Mouse (Mus musculus) liver, embryonic 16.5 days (tissue): ENCODE results near the gene Sugct. TPM values are rescaled to one million over a fixed set of nuclear protein-coding genes. Genes with fewer than 3 reads are reported as not detected.
A peak's percentile ranks its signal among the peaks of the same experiment; 100 is the strongest.

Experiments used
- ATAC-seq: fragments of 200-750 bp; cut with Nextera tagmentation; 2 replicates; pipeline ENCODE4 v1.8.0; 2017; ENCODE audit warnings: low read depth, mild to moderate bottlenecking, moderate number of reproducible peaks, moderate library complexity
- H3K27ac ChIP-seq: fragments of 300-500 bp; sonication (generic); 2 replicates; pipeline ENCODE4 v1.5.1; 2014; ENCODE audit warnings: mild to moderate bottlenecking, low read length
- H3K27me3 ChIP-seq: fragments of 300-500 bp; sonication (generic); 2 replicates; pipeline ENCODE4 v1.6.1; 2014; ENCODE audit warnings: low read depth, low read length, mixed read lengths; ENCODE audit not compliant: control insufficient read depth, insufficient read depth
- H3K36me3 ChIP-seq: fragments of 300-500 bp; sonication (generic); 2 replicates; pipeline ENCODE4 v1.6.1; 2014; ENCODE audit warnings: mild to moderate bottlenecking; ENCODE audit not compliant: control insufficient read depth, insufficient read depth
- H3K4me1 ChIP-seq: fragments of 300-500 bp; sonication (generic); 2 replicates; pipeline ENCODE4 v1.6.1; 2014; ENCODE audit warnings: low read depth, low read length, mixed read lengths; ENCODE audit not compliant: control insufficient read depth
- H3K4me2 ChIP-seq: fragments of 300-500 bp; sonication (generic); 2 replicates; pipeline ENCODE4 v1.6.1; 2014; ENCODE audit warnings: low read depth, low read length, mixed read lengths
- H3K4me3 ChIP-seq: fragments of 300-500 bp; sonication (generic); 2 replicates; pipeline ENCODE4 v1.5.1; 2014; ENCODE audit warnings: low read depth, mild to moderate bottlenecking, low read length
- H3K9ac ChIP-seq: fragments of 300-500 bp; sonication (generic); 2 replicates; pipeline ENCODE4 v1.6.1; 2014; ENCODE audit warnings: low read depth, low read length
- H3K9me3 ChIP-seq: fragments of 300-500 bp; sonication (generic); replicated peaks from 2 replicates; pipeline ENCODE4 v1.6.1; 2016; ENCODE audit warnings: low read length; ENCODE audit not compliant: control insufficient read depth
- WGBS: fragments of 180-500 bp; shearing (Covaris S2); extraction: QIAGEN DNeasy Blood & Tissue Kit; methylation state at CpG from one replicate; pipeline ENCODE4 v1.1.7; 2014; ENCODE audit not compliant: insufficient replicate concordance; 5-methylcytosine and 5-hydroxymethylcytosine counted together
- polyA plus RNA-seq: library from polyadenylated mRNA; unstranded; fragments of >200 nt; fragmentation: Nextera tagmentation; extraction: Ambion mirVana; gene quantifications from 2 replicates; pipeline ENCODE4 v1.2.1, GENCODE M21; 2015

The Sugct gene
- polyA plus RNA-seq, 1 experiment from 2014 or later: 5.6 TPM

DNA sequence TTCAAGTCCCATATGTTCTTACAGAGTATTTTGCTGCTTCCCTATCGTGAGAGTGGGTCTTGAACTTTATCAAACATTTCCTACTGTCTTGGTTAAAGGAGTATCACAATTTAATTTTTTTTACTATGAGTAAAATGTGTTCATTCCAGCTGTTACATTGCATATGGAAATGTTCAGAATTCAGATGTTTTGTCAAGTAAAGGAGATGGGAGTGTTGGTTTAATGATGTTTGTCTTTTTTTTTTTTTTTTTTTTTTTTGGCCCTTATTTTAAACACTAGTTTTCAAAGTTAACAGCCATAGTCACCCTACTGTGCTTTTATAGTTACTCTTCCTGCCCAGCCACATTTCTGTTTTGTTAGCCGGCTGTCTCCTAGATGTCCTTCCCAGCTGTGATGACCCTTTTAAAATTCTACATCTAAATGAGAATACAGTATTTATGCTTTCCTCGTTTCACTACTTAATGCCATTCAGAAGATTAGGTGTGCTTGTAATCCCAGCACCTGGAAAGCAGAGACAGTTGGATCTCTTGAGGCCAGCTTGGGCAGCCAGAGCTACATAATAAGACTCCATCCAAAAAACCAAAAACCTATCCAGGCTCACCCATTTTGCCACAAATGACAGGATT, 4.8 kb upstream of the Sugct start:
- ATAC-seq: no peak
- no peak overlapping the region for H3K27ac ChIP-seq
- 76% methylated on average over 3 of the region's 3 CpGs for WGBS

DNA sequence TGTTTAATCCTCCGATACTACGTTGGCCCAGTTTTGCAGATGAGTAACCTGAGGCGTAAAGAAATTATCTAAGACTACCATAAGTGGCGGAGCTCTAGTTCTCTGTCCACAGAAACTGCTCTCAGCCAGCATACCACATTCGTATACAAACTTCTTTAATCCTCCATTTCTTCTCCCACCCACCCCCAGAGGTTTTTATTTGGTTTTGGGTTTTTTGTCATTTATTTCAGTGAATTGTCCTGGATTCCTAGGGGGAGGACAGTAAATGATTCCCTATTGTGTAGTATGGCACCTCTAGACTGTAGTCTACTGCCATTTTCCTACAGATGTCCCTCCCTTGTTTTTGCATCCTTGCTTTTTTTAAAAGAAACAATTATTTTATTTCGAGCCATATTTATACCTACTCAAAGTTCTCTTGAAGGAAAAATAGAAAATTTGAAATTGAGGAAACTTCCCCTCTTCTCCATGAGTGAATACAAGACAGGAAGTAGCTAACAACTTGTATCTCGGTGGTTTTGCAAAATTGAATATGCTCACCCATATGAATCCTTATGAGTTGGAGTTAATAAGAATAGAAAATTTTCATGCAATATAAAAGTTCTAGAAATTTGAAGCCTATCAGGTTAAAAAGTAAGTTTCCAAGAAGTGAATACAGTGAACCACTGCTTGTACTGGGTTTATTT, 686 bp upstream of the Sugct start:
- Histone ChIP-seq H3K9ac (peak overlapping the region; percentile 93), H3K27me3 (no peaks in the 10 kb centered on the region), H3K4me3 (peak overlapping the region; percentile 88), H3K4me2 (peak overlapping the region; percentile 78), H3K4me1 (peaks cover 6% of the 10 kb centered on the region), H3K9me3 (no peaks in the 10 kb centered on the region), H3K36me3 (no peaks in the 10 kb centered on the region), H3K27ac (peak overlapping the region; percentile 95)
- ATAC-seq: no peak
- 1% methylated on average over 7 of the region's 7 CpGs for WGBS

More for the DNA sequence above, 4.8 kb upstream of the Sugct start:
- no peaks in the 10 kb centered on the region for H3K27me3 ChIP-seq
- no peak overlapping the region for H3K4me2 ChIP-seq
- H3K36me3 ChIP-seq: no peaks in the 10 kb centered on the region; the same call in 1 of the 2 replicates
- no peak overlapping the region for H3K9ac ChIP-seq
- H3K4me3 ChIP-seq: no peak overlapping the region
- peaks cover 3% of the 10 kb centered on the region for H3K4me1 ChIP-seq
- no peaks in the 10 kb centered on the region for H3K9me3 ChIP-seq

DNA sequence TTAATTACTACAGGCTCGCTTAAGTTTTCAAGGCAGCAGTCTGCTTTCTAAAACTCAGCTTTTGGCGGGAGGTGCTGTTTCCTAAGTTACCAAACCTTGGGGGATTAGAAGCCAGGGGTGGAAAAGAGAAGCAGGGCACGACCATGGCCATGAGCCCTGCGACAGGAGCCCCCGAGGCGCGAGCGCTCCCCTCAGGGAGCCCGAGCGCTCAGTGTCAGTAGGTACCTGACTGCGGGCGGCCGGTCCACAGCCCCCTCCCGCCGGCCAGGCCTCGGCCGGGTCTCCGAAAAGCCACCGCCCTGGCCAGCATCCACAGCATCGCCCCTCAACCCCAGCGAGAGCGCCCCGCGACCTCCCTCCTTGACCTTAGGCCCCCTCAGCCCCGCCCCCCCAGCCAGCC, 939 bp downstream of the Sugct start:
- ATAC-seq: peak; percentile 31
- no peaks in the 10 kb centered on the region for H3K27me3 ChIP-seq
- H3K36me3 ChIP-seq: no peaks in the 10 kb centered on the region
- peak overlapping the region; percentile 88 for H3K4me2 ChIP-seq
- peak overlapping the region; percentile 77 for H3K27ac ChIP-seq
- WGBS: under 1% methylated on average over 23 of the region's 25 CpGs
- H3K9ac ChIP-seq: peak overlapping the region; percentile 84
- peaks cover 6% of the 10 kb centered on the region for H3K4me1 ChIP-seq
- no peaks in the 10 kb centered on the region for H3K9me3 ChIP-seq
- H3K4me3 ChIP-seq: peak overlapping the region; percentile 88

DNA sequence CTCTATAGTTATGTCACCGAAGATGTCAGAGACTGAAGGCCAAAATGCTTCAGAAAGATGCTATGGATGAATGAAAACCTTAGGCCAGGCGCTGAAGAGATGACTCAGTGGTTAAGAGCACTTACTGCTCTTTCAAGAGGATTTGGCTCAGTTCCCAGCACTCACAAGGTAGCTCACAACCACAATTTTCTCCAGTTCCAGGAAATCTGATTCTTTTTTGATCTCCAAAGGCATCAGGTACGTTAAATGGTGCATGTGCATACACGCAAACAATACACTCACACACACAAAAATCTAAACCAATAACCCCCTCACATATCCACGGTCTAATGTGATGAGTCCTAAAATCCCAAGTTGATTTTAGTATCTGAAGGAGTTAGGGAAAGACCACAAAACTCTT, 1.5 kb downstream of the Sugct start:
- Histone ChIP-seq H3K9ac (no peak overlapping the region), H3K4me3 (peak overlapping the region; percentile 88), H3K4me2 (peak overlapping the region; percentile 88), H3K27me3 (no peaks in the 10 kb centered on the region), H3K9me3 (no peaks in the 10 kb centered on the region), H3K4me1 (peaks cover 6% of the 10 kb centered on the region), H3K27ac (no peak overlapping the region), H3K36me3 (no peaks in the 10 kb centered on the region)
- WGBS: 55% methylated on average over 5 of the region's 5 CpGs
- no peak for ATAC-seq

DNA sequence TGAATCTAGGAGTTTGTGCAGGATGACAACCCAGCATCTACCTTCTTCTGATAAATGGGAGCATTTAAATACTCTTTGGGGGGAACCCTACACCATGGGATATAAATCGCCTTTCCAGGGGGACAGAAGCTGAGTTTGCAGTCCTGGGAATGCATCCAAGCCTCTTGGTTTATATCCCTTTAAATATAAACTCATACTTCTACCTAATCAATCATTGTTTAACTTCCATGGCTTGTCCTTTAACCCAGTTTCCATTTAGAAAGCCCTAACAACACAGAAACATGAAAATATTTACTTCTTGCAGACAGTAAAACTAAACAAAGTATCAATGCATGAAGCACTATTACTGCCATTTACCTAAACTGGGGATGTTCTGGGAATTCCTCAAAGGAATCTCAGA, 3.9 kb downstream of the Sugct start:
- peaks cover 3% of the 10 kb centered on the region for H3K4me1 ChIP-seq
- no peak overlapping the region for H3K27ac ChIP-seq
- H3K9me3 ChIP-seq: no peaks in the 10 kb centered on the region
- H3K27me3 ChIP-seq: no peaks in the 10 kb centered on the region
- no peak overlapping the region for H3K4me2 ChIP-seq
- no peaks in the 10 kb centered on the region for H3K36me3 ChIP-seq
- 69% methylated on average over 1 of the region's 1 CpGs for WGBS
- H3K9ac ChIP-seq: no peak overlapping the region
- ATAC-seq: no peak
- H3K4me3 ChIP-seq: no peak overlapping the region

DNA sequence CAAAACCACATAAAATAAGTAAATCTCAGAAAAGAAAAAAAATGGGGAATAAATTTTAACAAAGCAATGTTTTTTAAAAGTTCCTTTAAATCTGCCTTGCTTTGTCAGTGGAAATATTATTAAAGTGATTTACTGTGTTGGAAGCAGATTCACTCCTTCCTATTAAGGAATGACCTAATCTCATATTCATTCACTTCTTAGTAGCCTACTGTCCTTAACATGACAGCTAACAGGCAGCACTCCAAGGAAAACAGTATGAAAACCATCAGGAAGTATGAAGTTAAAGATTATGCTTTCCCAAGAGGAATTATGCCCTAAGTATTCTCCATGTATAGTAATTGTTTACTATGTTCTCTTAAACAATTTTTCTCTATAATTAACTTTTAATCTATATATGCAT, 4.7 kb downstream of the Sugct start:
- Histone ChIP-seq H3K4me1 (peaks cover 3% of the 10 kb centered on the region), H3K27me3 (no peaks in the 10 kb centered on the region), H3K9ac (no peak overlapping the region), H3K9me3 (no peaks in the 10 kb centered on the region), H3K36me3 (no peaks in the 10 kb centered on the region), H3K4me3 (no peak overlapping the region), H3K4me2 (no peak overlapping the region), H3K27ac (no peak overlapping the region)
- ATAC-seq: no peak

DNA sequence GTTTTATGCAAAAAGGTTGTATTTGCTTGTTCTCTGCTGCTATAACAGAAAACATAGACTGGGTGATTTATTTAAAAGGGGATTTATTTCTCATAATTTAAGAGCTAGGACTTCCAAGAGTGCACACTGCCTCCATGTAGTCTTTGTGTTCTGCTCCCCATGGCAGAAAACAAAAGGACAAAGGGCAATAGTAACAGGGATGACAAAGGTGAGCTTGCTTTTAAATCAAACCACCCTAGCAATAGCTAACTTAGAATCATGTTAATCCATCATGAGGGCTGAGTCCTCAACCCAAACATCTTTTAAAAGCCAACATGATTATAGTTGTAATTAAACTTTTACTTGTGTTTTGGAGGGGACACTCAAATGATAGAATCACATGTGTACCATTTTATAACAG, 5.9 kb downstream of the Sugct start:
- Histone ChIP-seq H3K27me3 (no peaks in the 10 kb centered on the region), H3K4me1 (peaks cover 3% of the 10 kb centered on the region), H3K9ac (no peak overlapping the region), H3K4me3 (no peak overlapping the region), H3K27ac (no peak overlapping the region), H3K36me3 (no peaks in the 10 kb centered on the region), H3K9me3 (no peaks in the 10 kb centered on the region), H3K4me2 (no peak overlapping the region)
- no peak for ATAC-seq

DNA sequence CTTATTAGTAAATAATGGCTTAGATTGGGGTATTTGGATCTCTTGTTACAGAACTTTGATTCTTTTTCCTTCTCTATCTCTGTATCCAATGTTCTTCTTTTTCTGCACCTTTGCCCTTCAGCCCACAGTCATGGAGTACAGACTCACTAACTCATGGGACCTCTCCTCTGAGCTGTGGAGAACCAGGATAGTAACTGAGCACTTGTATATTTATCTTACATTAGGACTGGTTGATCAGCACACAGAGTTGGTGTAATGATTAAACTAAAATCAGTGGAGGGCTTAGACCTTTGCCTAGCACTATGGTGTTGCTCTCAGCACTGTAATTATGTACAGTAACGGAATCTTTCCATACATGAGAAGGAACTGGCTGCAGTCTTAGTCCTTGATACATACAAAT, 24.2 kb downstream of the Sugct start:
- Histone ChIP-seq H3K4me3 (no peak overlapping the region), H3K4me1 (no peaks in the 10 kb centered on the region), H3K9me3 (no peaks in the 10 kb centered on the region), H3K4me2 (no peak overlapping the region), H3K27me3 (no peaks in the 10 kb centered on the region), H3K27ac (no peak overlapping the region), H3K9ac (no peak overlapping the region), H3K36me3 (no peaks in the 10 kb centered on the region)
- peak; percentile 97 for ATAC-seq
- WGBS: 48% methylated on average over 1 of the region's 1 CpGs

DNA sequence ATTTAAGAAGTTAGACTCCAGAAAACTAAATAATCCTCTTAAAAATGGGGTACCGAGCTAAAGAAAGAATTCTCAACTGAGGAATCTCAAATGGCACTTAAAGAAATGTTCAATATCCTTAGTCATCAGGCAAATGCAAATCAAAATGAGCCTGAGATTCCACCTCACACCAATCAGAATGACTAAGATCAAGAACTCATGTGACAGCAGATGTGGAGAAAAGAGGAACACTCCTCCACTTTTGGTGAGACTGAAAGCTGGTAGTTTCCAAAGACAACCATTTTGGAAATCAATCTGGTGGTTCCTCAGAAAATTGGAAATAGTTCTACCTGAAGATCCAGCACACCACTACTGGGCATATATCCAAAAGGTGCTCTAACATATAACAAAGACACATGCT, 28.0 kb downstream of the Sugct start:
- Histone ChIP-seq H3K36me3 (no peaks in the 10 kb centered on the region), H3K27ac (no peak overlapping the region), H3K9ac (no peak overlapping the region), H3K4me1 (no peaks in the 10 kb centered on the region), H3K9me3 (no peaks in the 10 kb centered on the region), H3K27me3 (no peaks in the 10 kb centered on the region), H3K4me2 (no peak overlapping the region), H3K4me3 (no peak overlapping the region)
- 71% methylated on average over 1 of the region's 1 CpGs for WGBS
- no peak for ATAC-seq
